In genomic region chr7:79190592-79190991, GRCm38 (mm10) we compare ENCODE assay signal across 16 mouse cellular contexts. TPM values are rescaled to one million over a fixed set of nuclear protein-coding genes. Genes with fewer than 3 reads are reported as not detected.
DNase-seq lines count a peak whose midpoint lies in the region; ATAC-seq and TF ChIP-seq lines count a peak whose summit lies in the region.
"Had no signal": no experiment of that assay in that cellular context is flagged by ENCODE, and none has a peak within 500 bp of the region (broad histone marks: within the 10 kb centered on the region; RNA-seq: fewer than 3 reads in every experiment).

No protein-coding gene starts in this region.

- TF ChIP-seq CTCF in hindbrain, postnatal 0 days (IDR thresholded peaks at IDR 0.05; ENCODE audit: low read depth): no peak
- TF ChIP-seq CTCF in kidney, adult 2 months (conservative IDR thresholded peaks at IDR 0.05; ENCODE audit: insufficient read depth, insufficient read length, low read depth, low read length): no peak

- no peak for ATAC-seq in hindbrain, embryonic 11.5 days (ENCODE audit: low FRiP score)
- no peak for ATAC-seq in hindbrain, postnatal 0 days
- peak; percentile 76 for ATAC-seq in activated CD4-positive, CD25-positive, alpha-beta regulatory T cell, adult 4 months
- no peak for ATAC-seq in neural tube, embryonic 15.5 days (ENCODE audit: low FRiP score)
- ATAC-seq: intestine, embryonic 15.5 days had no signal

- WGBS in hindbrain, embryonic 11.5 days: 41% methylated on average over 3 of the region's 3 CpGs
- 41% methylated on average over 3 of the region's 3 CpGs for WGBS in hindbrain, postnatal 0 days
- 26% methylated on average over 3 of the region's 3 CpGs for WGBS in neural tube, embryonic 15.5 days
- 52% methylated on average over 3 of the region's 3 CpGs for WGBS in kidney, adult 2 months

- no peaks in the 10 kb centered on the region for H3K9me3 ChIP-seq in hindbrain, embryonic 11.5 days (ENCODE audit: control insufficient read depth, low read length)
- no peaks in the 10 kb centered on the region for H3K9me3 ChIP-seq in hindbrain, postnatal 0 days (ENCODE audit: low read length)
- no peaks in the 10 kb centered on the region for H3K9me3 ChIP-seq in neural tube, embryonic 15.5 days (replicated peaks)
- H3K9me3 ChIP-seq: forebrain, embryonic 12.5 days; intestine, embryonic 15.5 days; limb, embryonic 10.5 days; liver, embryonic 13.5 days had no signal

- no peaks in the 10 kb centered on the region for H3K4me1 ChIP-seq in hindbrain, embryonic 11.5 days (replicated peaks; ENCODE audit: control insufficient read depth, insufficient read depth, low read length)
- H3K4me1 ChIP-seq in hindbrain, postnatal 0 days (ENCODE audit: insufficient read depth, low read length): 0 out of 2 replicates have a peak, but pooled peaks cover 4% of the 10 kb centered on the region
- H3K4me1 ChIP-seq in neural tube, embryonic 15.5 days: peaks cover 17% of the 10 kb centered on the region
- H3K4me1 ChIP-seq in kidney, adult 2 months (ENCODE audit: control insufficient read depth, insufficient read depth, low read length): no peaks in the 10 kb centered on the region
- H3K4me1 ChIP-seq: intestine, embryonic 15.5 days had no signal

- no peak overlapping the region for H3K9ac ChIP-seq in hindbrain, embryonic 11.5 days (ENCODE audit: low read depth, low read length)
- no peak overlapping the region for H3K9ac ChIP-seq in hindbrain, postnatal 0 days (replicated peaks; ENCODE audit: low read length)
- no peak overlapping the region for H3K9ac ChIP-seq in neural tube, embryonic 15.5 days (replicated peaks)
- H3K9ac ChIP-seq: forebrain, embryonic 12.5 days; intestine, embryonic 15.5 days; liver, embryonic 13.5 days had no signal

- DNase-seq in hindbrain, embryonic 11.5 days (ENCODE audit: low spot score): peak; percentile 19
- DNase-seq in hindbrain, postnatal 0 days (ENCODE audit: low spot score): no peak
- DNase-seq in 416B (ENCODE audit: low read depth): peak; percentile 8
- peak; percentile 17 to 62 for DNase-seq in lung, postnatal 4 days
- no peak for DNase-seq in urinary bladder, postnatal 10 days (ENCODE audit: low spot score)
- DNase-seq in kidney, adult 2 months: no peak
- DNase-seq: B cell, adult 2 months; heart, postnatal 4 days; kidney, postnatal 10 days; liver, embryonic 13.5 days had no signal

- no peak overlapping the region for H3K27ac ChIP-seq in hindbrain, embryonic 11.5 days (ENCODE audit: low read depth, low read length)
- no peak overlapping the region for H3K27ac ChIP-seq in hindbrain, postnatal 0 days
- H3K27ac ChIP-seq in neural tube, embryonic 15.5 days (replicated peaks): no peak overlapping the region
- no peak overlapping the region for H3K27ac ChIP-seq in kidney, adult 2 months (ENCODE audit: insufficient read depth, low read depth, low read length)
- H3K27ac ChIP-seq: forebrain, embryonic 12.5 days; intestine, embryonic 15.5 days; limb, embryonic 10.5 days; liver, embryonic 13.5 days had no signal

- no peak for TF ChIP-seq POLR2A in kidney, adult 2 months (IDR thresholded peaks at IDR 0.05; ENCODE audit: low read depth, low read length)

- H3K4me2 ChIP-seq in hindbrain, embryonic 11.5 days (replicated peaks; ENCODE audit: low read depth, low read length): no peak overlapping the region
- no peak overlapping the region for H3K4me2 ChIP-seq in hindbrain, postnatal 0 days (ENCODE audit: low read depth, low read length)
- H3K4me2 ChIP-seq in neural tube, embryonic 15.5 days: no peak overlapping the region
- H3K4me2 ChIP-seq: forebrain, embryonic 12.5 days; intestine, embryonic 15.5 days; liver, embryonic 13.5 days had no signal

- H3K4me3 ChIP-seq in hindbrain, embryonic 11.5 days (ENCODE audit: low read depth, low read length): no peak overlapping the region
- H3K4me3 ChIP-seq in hindbrain, postnatal 0 days (ENCODE audit: low read length): no peak overlapping the region
- no peak overlapping the region for H3K4me3 ChIP-seq in neural tube, embryonic 15.5 days (replicated peaks)
- no peak overlapping the region for H3K4me3 ChIP-seq in kidney, adult 2 months (ENCODE audit: insufficient read depth, low read depth, low read length)
- H3K4me3 ChIP-seq: forebrain, embryonic 12.5 days; intestine, embryonic 15.5 days; limb, embryonic 10.5 days; liver, embryonic 13.5 days; megakaryocyte, embryonic 14.5 days had no signal

- H3K36me3 ChIP-seq in hindbrain, embryonic 11.5 days (ENCODE audit: control insufficient read depth, insufficient read depth, low read length): no peaks in the 10 kb centered on the region
- no peaks in the 10 kb centered on the region for H3K36me3 ChIP-seq in hindbrain, postnatal 0 days (ENCODE audit: insufficient read depth, low read length)
- H3K36me3 ChIP-seq in neural tube, embryonic 15.5 days: no peaks in the 10 kb centered on the region
- H3K36me3 ChIP-seq in kidney, adult 2 months (ENCODE audit: control insufficient read depth, insufficient read depth, low read length): no peaks in the 10 kb centered on the region
- H3K36me3 ChIP-seq: forebrain, embryonic 12.5 days; intestine, embryonic 15.5 days; limb, embryonic 10.5 days; liver, embryonic 13.5 days had no signal

- no peaks in the 10 kb centered on the region for H3K27me3 ChIP-seq in hindbrain, embryonic 11.5 days (ENCODE audit: control insufficient read depth, insufficient read depth, low read length)
- no peaks in the 10 kb centered on the region for H3K27me3 ChIP-seq in hindbrain, postnatal 0 days (ENCODE audit: insufficient read depth, low read length)
- no peaks in the 10 kb centered on the region for H3K27me3 ChIP-seq in neural tube, embryonic 15.5 days (replicated peaks)
- no peaks in the 10 kb centered on the region for H3K27me3 ChIP-seq in kidney, adult 2 months (replicated peaks; ENCODE audit: control insufficient read depth, insufficient read depth, low read length)
- H3K27me3 ChIP-seq: forebrain, embryonic 12.5 days; intestine, embryonic 15.5 days; liver, embryonic 13.5 days had no signal

RNA-seq across cellular contexts. Expression of gene Mfge8, which starts 41.7 kb away (rescaled TPM):
- polyA plus RNA-seq in hindbrain, embryonic 11.5 days (2014; fragmentation: Nextera tagmentation; extraction: Ambion mirVana): 73.4 and 75.1 TPM in 2 replicates
- total RNA-seq in hindbrain, postnatal 0 days (2014; rRNA removed): 306 and 331 TPM in 2 replicates
- polyA plus RNA-seq in hindbrain, postnatal 0 days (2015; fragmentation: Nextera tagmentation; extraction: Ambion mirVana): 306 and 345 TPM in 2 replicates
- polyA plus RNA-seq in activated CD4-positive, CD25-positive, alpha-beta regulatory T cell, adult 4 months (2017; shearing (Covaris generic)): 10 to 100 TPM; 21.9 to 23.7 TPM
- 132 and 151 TPM in 2 replicates for polyA plus RNA-seq in neural tube, embryonic 15.5 days (2015; fragmentation: Nextera tagmentation; extraction: Ambion mirVana)
- 177 and 191 TPM in 2 replicates for polyA plus RNA-seq in kidney, adult 2 months (2012; rRNA removed)

RNA-seq across cellular contexts. Expression of gene Hapln3, which starts 59.8 kb away (rescaled TPM):
- 2.6 and 2.7 TPM in 2 replicates for polyA plus RNA-seq in hindbrain, embryonic 11.5 days (2014; fragmentation: Nextera tagmentation; extraction: Ambion mirVana)
- 5.7 and 10.0 TPM in 2 replicates for total RNA-seq in hindbrain, postnatal 0 days (2014; rRNA removed)
- 2.2 and 2.5 TPM in 2 replicates for polyA plus RNA-seq in hindbrain, postnatal 0 days (2015; fragmentation: Nextera tagmentation; extraction: Ambion mirVana)
- under 1 TPM in 1 of 2 experiments, not detected in 1; 0.42 TPM for polyA plus RNA-seq in activated CD4-positive, CD25-positive, alpha-beta regulatory T cell, adult 4 months (2017; shearing (Covaris generic))
- 2.5 and 2.8 TPM in 2 replicates for polyA plus RNA-seq in neural tube, embryonic 15.5 days (2015; fragmentation: Nextera tagmentation; extraction: Ambion mirVana)
- polyA plus RNA-seq in kidney, adult 2 months (2012; rRNA removed): 1.6 and 3.1 TPM in 2 replicates

Comparison
In these comparisons a context has a peak if more than half of its experiments do, and no peak if none do; other contexts are left out.
1. DNase-seq: peak in hindbrain, embryonic 11.5 days (single experiment), 416B (single experiment) and lung, postnatal 4 days (2 of 2); none in hindbrain, postnatal 0 days (single experiment), urinary bladder, postnatal 10 days (single experiment) and kidney, adult 2 months (single experiment).